Comparison of ENCODE assay signal across 8 mouse cellular contexts in the genomic region with DNA sequence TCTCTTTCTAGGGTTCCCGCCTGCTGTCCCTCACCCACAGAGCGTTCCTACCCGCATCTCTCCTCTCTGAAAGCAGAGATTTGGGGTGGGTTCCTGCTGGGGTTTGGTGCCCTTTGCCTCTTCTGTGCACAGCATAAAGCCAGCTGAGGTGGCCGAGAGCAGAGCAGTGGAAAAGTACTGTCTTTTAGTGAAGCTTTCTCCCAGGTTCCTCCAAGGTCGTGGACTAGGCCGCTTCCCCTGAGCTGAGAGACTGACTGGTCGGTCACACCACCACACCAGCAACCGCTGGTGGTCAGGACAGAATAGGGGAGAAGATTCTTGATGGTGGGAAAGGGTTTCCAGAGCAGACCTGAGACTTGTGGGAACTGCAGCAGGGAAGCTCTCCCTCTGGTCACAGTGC. TPM values are rescaled to one million over a fixed set of nuclear protein-coding genes. Genes with fewer than 3 reads are reported as not detected.
DNase-seq lines count a peak whose midpoint lies in the region; ATAC-seq and TF ChIP-seq lines count a peak whose summit lies in the region.

No protein-coding gene starts in this region.

- H3K27me3 ChIP-seq in lung, embryonic 14.5 days (ENCODE audit: insufficient read depth, low read length), result peaks cover 70% of the 10 kb centered on the region
- peaks cover 56% of the 10 kb centered on the region for H3K27me3 ChIP-seq in intestine, embryonic 15.5 days (replicated peaks)

- H3K27ac ChIP-seq in lung, embryonic 14.5 days (ENCODE audit: low read depth), result no peak overlapping the region
- H3K27ac ChIP-seq in intestine, embryonic 15.5 days, result no peak overlapping the region
- peak overlapping the region; percentile 69 for H3K27ac ChIP-seq in olfactory bulb, adult 2 months (ENCODE audit: insufficient read depth, low read depth, low read length)

- TF ChIP-seq CTCF in lung, embryonic 14.5 days (IDR thresholded peaks at IDR 0.05; ENCODE audit: low read depth), result no peak
- no peak for TF ChIP-seq CTCF in olfactory bulb, adult 2 months (IDR thresholded peaks at IDR 0.05; ENCODE audit: insufficient read depth, low read depth, low read length)

- ATAC-seq in lung, embryonic 14.5 days (ENCODE audit: insufficient read depth), result no peak
- no peak for ATAC-seq in intestine, embryonic 15.5 days
- ATAC-seq in cerebellum, adult (ENCODE audit: insufficient number of reproducible peaks, low FRiP score, low TSS enrichment), result no peak

- peak; percentile 45 for DNase-seq in adrenal gland, adult 2 months
- no peak for DNase-seq in adrenal gland, postnatal 4 days (ENCODE audit: low spot score in 2 of 2)
- no peak for DNase-seq in lung, embryonic 14.5 days
- DNase-seq in lung, adult 18-20 months, result no peak
- no peak for DNase-seq in left cerebral cortex, adult 9 months (ENCODE audit: low spot score in 2 of 2)

- no peak for TF ChIP-seq POLR2A in olfactory bulb, adult 2 months (IDR thresholded peaks at IDR 0.05; ENCODE audit: insufficient read depth, low read depth, low read length)

- WGBS in lung, embryonic 14.5 days, result 10% methylated on average over 8 of the region's 8 CpGs
- WGBS in intestine, embryonic 15.5 days, result 9% methylated on average over 8 of the region's 8 CpGs
- WGBS in olfactory bulb, adult 2 months, result 8% methylated on average over 8 of the region's 8 CpGs

- H3K36me3 ChIP-seq in lung, embryonic 14.5 days (ENCODE audit: insufficient read depth), result no peaks in the 10 kb centered on the region
- no peaks in the 10 kb centered on the region for H3K36me3 ChIP-seq in intestine, embryonic 15.5 days

- H3K4me1 ChIP-seq in lung, embryonic 14.5 days (ENCODE audit: insufficient read depth), result peaks cover 6% of the 10 kb centered on the region; the same call in 1 of the 2 replicates
- peaks cover 20% of the 10 kb centered on the region for H3K4me1 ChIP-seq in intestine, embryonic 15.5 days (replicated peaks)
- peaks cover 28% of the 10 kb centered on the region for H3K4me1 ChIP-seq in olfactory bulb, adult 2 months (ENCODE audit: control insufficient read depth, insufficient read depth, low read length)

- H3K9ac ChIP-seq in lung, embryonic 14.5 days, result no peak overlapping the region
- no peak overlapping the region for H3K9ac ChIP-seq in intestine, embryonic 15.5 days

- peak overlapping the region; percentile 62 for H3K4me2 ChIP-seq in lung, embryonic 14.5 days
- peak overlapping the region; percentile 70 for H3K4me2 ChIP-seq in intestine, embryonic 15.5 days (replicated peaks)

- H3K4me3 ChIP-seq in lung, embryonic 14.5 days (ENCODE audit: low read depth, low read length), result peak overlapping the region; percentile 39
- peak overlapping the region; percentile 30; the same call in 1 of the 2 replicates for H3K4me3 ChIP-seq in intestine, embryonic 15.5 days (replicated peaks)
- H3K4me3 ChIP-seq in olfactory bulb, adult 2 months (ENCODE audit: insufficient read depth, low read depth, low read length), result peak overlapping the region; percentile 77

- H3K9me3 ChIP-seq in lung, embryonic 14.5 days (ENCODE audit: low read depth, low read length), result no peaks in the 10 kb centered on the region
- no peaks in the 10 kb centered on the region for H3K9me3 ChIP-seq in intestine, embryonic 15.5 days

RNA-seq across cellular contexts. Expression of gene Fam43b, which starts 0.4 kb away (rescaled TPM):
- total RNA-seq in adrenal gland, adult 2 months (2021), result 1 to 10 TPM; 2.1 to 4.8 TPM
- polyA plus RNA-seq in adrenal gland, adult 2 months (2012; rRNA removed), result 10.3 and 10.9 TPM in 2 replicates
- total RNA-seq in adrenal gland, postnatal 4 days (2021), result 1 to 10 TPM; 2.2 to 3.2 TPM
- polyA plus RNA-seq in lung, embryonic 14.5 days (2014; fragmentation: Nextera tagmentation; extraction: Ambion mirVana), result not detected in 2 replicates
- polyA plus RNA-seq in intestine, embryonic 15.5 days (2015; fragmentation: Nextera tagmentation; extraction: Ambion mirVana), result 0.05 TPM in 1 of 2 replicates, not detected in the other
- polyA plus RNA-seq in olfactory bulb, adult 2 months (2012; ENCODE audit: insufficient read depth, insufficient read length, low replicate concordance, missing spikeins), result not detected in 2 replicates

RNA-seq across cellular contexts. Expression of gene Cda, which starts 28.9 kb away (rescaled TPM):
- total RNA-seq in adrenal gland, adult 2 months (2021), result 10 to 100 TPM; 11.2 to 15.5 TPM
- polyA plus RNA-seq in adrenal gland, adult 2 months (2012; rRNA removed), result 26.4 and 31.5 TPM in 2 replicates
- 10 to 100 TPM; 15.7 to 22.9 TPM for total RNA-seq in adrenal gland, postnatal 4 days (2021)
- polyA plus RNA-seq in lung, embryonic 14.5 days (2014; fragmentation: Nextera tagmentation; extraction: Ambion mirVana), result 24.1 and 24.4 TPM in 2 replicates
- polyA plus RNA-seq in intestine, embryonic 15.5 days (2015; fragmentation: Nextera tagmentation; extraction: Ambion mirVana), result 26.5 and 30.5 TPM in 2 replicates
- not detected in 2 replicates for polyA plus RNA-seq in olfactory bulb, adult 2 months (2012; ENCODE audit: insufficient read depth, insufficient read length, low replicate concordance, missing spikeins)

RNA-seq across cellular contexts. Expression of gene Mul1, which starts 37.8 kb away (rescaled TPM):
- total RNA-seq in adrenal gland, adult 2 months (2021), result 10 to 100 TPM; 45.1 to 61.0 TPM
- 20.4 and 26.9 TPM in 2 replicates for polyA plus RNA-seq in adrenal gland, adult 2 months (2012; rRNA removed)
- 10 to 100 TPM; 46.4 to 51.4 TPM for total RNA-seq in adrenal gland, postnatal 4 days (2021)
- 16.1 and 18.0 TPM in 2 replicates for polyA plus RNA-seq in lung, embryonic 14.5 days (2014; fragmentation: Nextera tagmentation; extraction: Ambion mirVana)
- 24.9 and 25.7 TPM in 2 replicates for polyA plus RNA-seq in intestine, embryonic 15.5 days (2015; fragmentation: Nextera tagmentation; extraction: Ambion mirVana)
- not detected in 2 replicates for polyA plus RNA-seq in olfactory bulb, adult 2 months (2012; ENCODE audit: insufficient read depth, insufficient read length, low replicate concordance, missing spikeins)

RNA-seq across cellular contexts. Expression of gene Camk2n1, which starts 57.4 kb away (rescaled TPM):
- 10 to 100 TPM; 24.4 to 26.4 TPM for total RNA-seq in adrenal gland, adult 2 months (2021)
- 30.9 and 69.4 TPM in 2 replicates for polyA plus RNA-seq in adrenal gland, adult 2 months (2012; rRNA removed)
- 10 to 100 TPM; 32.9 to 36.4 TPM for total RNA-seq in adrenal gland, postnatal 4 days (2021)
- polyA plus RNA-seq in lung, embryonic 14.5 days (2014; fragmentation: Nextera tagmentation; extraction: Ambion mirVana), result 2.6 and 3.2 TPM in 2 replicates
- 4.8 and 5.5 TPM in 2 replicates for polyA plus RNA-seq in intestine, embryonic 15.5 days (2015; fragmentation: Nextera tagmentation; extraction: Ambion mirVana)
- polyA plus RNA-seq in olfactory bulb, adult 2 months (2012; ENCODE audit: insufficient read depth, insufficient read length, low replicate concordance, missing spikeins), result 114 and 206 TPM in 2 replicates

Comparison
In these comparisons a context has a peak if more than half of its experiments do, and no peak if none do; other contexts are left out.
1. RNA of gene Fam43b, which starts 0.4 kb away (polyA plus RNA-seq): 10.3 to 10.9 TPM in adrenal gland, adult 2 months; 0.05 TPM in intestine, embryonic 15.5 days, not detected in lung, embryonic 14.5 days and not detected in olfactory bulb, adult 2 months; every median in the first group is over 10 times any median in the second.
2. RNA of gene Cda, which starts 28.9 kb away (polyA plus RNA-seq): 26.5 to 30.5 TPM in intestine, embryonic 15.5 days, 26.4 to 31.5 TPM in adrenal gland, adult 2 months and 24.1 to 24.4 TPM in lung, embryonic 14.5 days; not detected in olfactory bulb, adult 2 months; every median in the first group is over 10 times any median in the second.
3. Peak in every context shown above with its lines, with median percentiles within 50 percentile points of each other: H3K4me3 ChIP-seq.